Mouse (Mus musculus) limb, embryonic 14.5 days (tissue): ENCODE results near the gene Parvg. TPM values are rescaled to one million over a fixed set of nuclear protein-coding genes. Genes with fewer than 3 reads are reported as not detected.

Experiments
- ATAC-seq: fragments of 200-750 bp; cut with Nextera tagmentation; 2 replicates; pipeline ENCODE4 v1.8.0; 2017; ENCODE audit warnings: low read depth, moderate number of reproducible peaks, moderate TSS enrichment; ENCODE audit not compliant: low FRiP score
- DNase-seq: peaks from one replicate; pipeline ENCODE4 v3.0.0-alpha.2; 2015; ENCODE audit warnings: low spot score
- H3K27ac ChIP-seq: fragments of 300-500 bp; sonication (generic); replicated peaks from 2 replicates; pipeline ENCODE4 v1.5.1; 2014; ENCODE audit warnings: low read depth, mild to moderate bottlenecking, low read length, moderate library complexity, mixed read lengths
- H3K27me3 ChIP-seq: fragments of 300-500 bp; sonication (generic); 2 replicates; pipeline ENCODE4 v1.6.1; 2014; ENCODE audit warnings: low read length, mixed read lengths; ENCODE audit not compliant: control insufficient read depth, insufficient read depth
- H3K36me3 ChIP-seq: fragments of 300-500 bp; sonication (generic); 2 replicates; pipeline ENCODE4 v1.6.1; 2014; ENCODE audit warnings: mild to moderate bottlenecking, low read length, moderate library complexity, mixed read lengths; ENCODE audit not compliant: control insufficient read depth, insufficient read depth
- H3K4me1 ChIP-seq: fragments of 300-500 bp; sonication (generic); 2 replicates; pipeline ENCODE4 v1.6.1; 2014; ENCODE audit warnings: antibody characterized with exemption, low read length, mixed read lengths; ENCODE audit not compliant: control insufficient read depth, insufficient read depth
- H3K4me2 ChIP-seq: fragments of 300-500 bp; sonication (generic); replicated peaks from 2 replicates; pipeline ENCODE4 v1.6.1; 2014; ENCODE audit warnings: low read depth, mild to moderate bottlenecking, low read length, moderate library complexity; ENCODE audit not compliant: severe bottlenecking
- H3K4me3 ChIP-seq: fragments of 300-500 bp; sonication (generic); replicated peaks from 2 replicates; pipeline ENCODE4 v1.5.1; 2014; ENCODE audit warnings: low read length
- H3K9ac ChIP-seq: fragments of 300-500 bp; sonication (generic); 2 replicates; pipeline ENCODE4 v1.6.1; 2014; ENCODE audit warnings: mild to moderate bottlenecking, low read depth, low read length, moderate library complexity; ENCODE audit not compliant: severe bottlenecking
- H3K9me3 ChIP-seq: fragments of 300-500 bp; sonication (generic); 2 replicates; pipeline ENCODE4 v1.6.1; 2016; ENCODE audit warnings: low read length; ENCODE audit not compliant: control insufficient read depth
- POLR2A ChIP-seq: fragments of 200-500 bp; IDR thresholded peaks from 2 replicates; pipeline ENCODE4 v1.8.0; 2012; ENCODE audit warnings: inconsistent platforms, mild to moderate bottlenecking, moderate library complexity, borderline replicate concordance; ENCODE audit not compliant: insufficient read depth, insufficient read length; ENCODE audit errors: extremely low read depth
- WGBS: fragments of 180-500 bp; shearing (Covaris S2); extraction: QIAGEN DNeasy Blood & Tissue Kit; methylation state at CpG from one replicate; pipeline ENCODE4 v1.1.7; 2014; 5-methylcytosine and 5-hydroxymethylcytosine counted together
- polyA plus RNA-seq, 2 experiments: library from polyadenylated mRNA; depleted of rRNA in 1 of 2; stranded (reverse) in 1 of 2; unstranded in 1 of 2; fragments of >200 nt; fragmentation: Nextera tagmentation in 1 of 2; extraction: Ambion mirVana in 1 of 2; gene quantifications; 2 replicates each; pipeline versions ENCODE4 v1.2.1 to v1.2.3; 2012 to 2014

Parvg gene
- polyA plus RNA-seq, 2 experiments = 2.8 to 3.9 TPM

GRCm38 (mm10) chr15:84325736-84326135 lies 1.9 kb downstream of the Parvg start:
- no peak overlapping the region for H3K4me3 ChIP-seq
- no peaks in the 10 kb centered on the region for H3K9me3 ChIP-seq
- no peak for DNase-seq
- no peaks in the 10 kb centered on the region for H3K36me3 ChIP-seq
- no peak overlapping the region for H3K27ac ChIP-seq
- no peak overlapping the region for H3K9ac ChIP-seq
- 51% methylated on average over 12 of the region's 12 CpGs for WGBS
- peaks cover 4% of the 10 kb centered on the region; the same call in 1 of the 2 replicates for H3K4me1 ChIP-seq
- no peak for TF ChIP-seq POLR2A
- ATAC-seq = no peak
- H3K4me2 ChIP-seq = no peak overlapping the region
- H3K27me3 ChIP-seq = no peaks in the 10 kb centered on the region

- TF ChIP-seq POLR2A = no peak
- H3K9me3 ChIP-seq = no peaks in the 10 kb centered on the region
- H3K27me3 ChIP-seq = no peaks in the 10 kb centered on the region
- no peak for DNase-seq
- H3K36me3 ChIP-seq = no peaks in the 10 kb centered on the region
- H3K4me3 ChIP-seq = no peak overlapping the region
- WGBS = 67% methylated on average over 9 of the region's 10 CpGs
- no peak overlapping the region for H3K27ac ChIP-seq
- H3K4me2 ChIP-seq = no peak overlapping the region
- peaks cover 4% of the 10 kb centered on the region; the same call in 1 of the 2 replicates for H3K4me1 ChIP-seq
- no peak for ATAC-seq
- H3K9ac ChIP-seq = no peak overlapping the region
These were observed 5.0 kb downstream of the Parvg start for GRCm38 (mm10) chr15:84328870-84329269.

- Histone ChIP-seq H3K9ac (no peak overlapping the region), H3K9me3 (no peaks in the 10 kb centered on the region), H3K4me2 (no peak overlapping the region), H3K4me1 (peaks cover 4% of the 10 kb centered on the region; the same call in 1 of the 2 replicates), H3K4me3 (no peak overlapping the region), H3K36me3 (no peaks in the 10 kb centered on the region), H3K27ac (no peak overlapping the region), H3K27me3 (no peaks in the 10 kb centered on the region)
- ATAC-seq = no peak
- DNase-seq = no peak
- WGBS = 89% methylated on average over 8 of the region's 8 CpGs
- no peak for TF ChIP-seq POLR2A
These were observed 6.1 kb downstream of the Parvg start for GRCm38 (mm10) chr15:84329940-84330339.

- H3K4me3 ChIP-seq = no peak overlapping the region
- H3K27ac ChIP-seq = no peak overlapping the region
- ATAC-seq (no peak), DNase-seq (no peak)
- WGBS = 86% methylated on average over 4 of the region's 4 CpGs
- H3K9me3 ChIP-seq = no peaks in the 10 kb centered on the region
- no peak overlapping the region for H3K9ac ChIP-seq
- no peak overlapping the region for H3K4me2 ChIP-seq
- no peaks in the 10 kb centered on the region; the same call in 1 of the 2 replicates for H3K4me1 ChIP-seq
- H3K27me3 ChIP-seq = no peaks in the 10 kb centered on the region
- no peak for TF ChIP-seq POLR2A
- no peaks in the 10 kb centered on the region for H3K36me3 ChIP-seq
These were observed 7.3 kb downstream of the Parvg start for GRCm38 (mm10) chr15:84331066-84331612.

- 37% methylated on average over 12 of the region's 12 CpGs for whole genome bisulfite sequencing
- no peak for TF ChIP-seq POLR2A
- H3K27me3 ChIP-seq = no peaks in the 10 kb centered on the region
These were observed 12.5 kb downstream of the Parvg start for GRCm38 (mm10) chr15:84336281-84336817.

More at GRCm38 (mm10) chr15:84336281-84336817, 12.5 kb downstream of the Parvg start:
- Histone ChIP-seq H3K36me3 (no peaks in the 10 kb centered on the region), H3K9me3 (no peaks in the 10 kb centered on the region), H3K4me3 (no peak overlapping the region), H3K4me2 (no peak overlapping the region), H3K27ac (no peak overlapping the region), H3K9ac (no peak overlapping the region), H3K4me1 (peaks cover 5% of the 10 kb centered on the region)
- no peak for DNase-seq
- no peak for ATAC-seq
